Mouse (Mus musculus) C2C12 (cell line): ENCODE results near the gene Slc38a2.

Source experiments
- CEBPB ChIP-seq: IDR thresholded peaks from one replicate; pipeline ENCODE4 v1.6.1; 2011; ENCODE audit warnings: low read depth, mild to moderate bottlenecking, control low read depth, moderate library complexity
- CTCF ChIP-seq: IDR thresholded peaks from one replicate; pipeline ENCODE4 v1.5.1; 2011; ENCODE audit not compliant: control insufficient read depth, insufficient read depth, insufficient read length
- FOSL1 ChIP-seq: IDR thresholded peaks from one replicate; pipeline ENCODE4 v1.8.0; 2011; ENCODE audit warnings: mild to moderate bottlenecking, low read length; ENCODE audit not compliant: poor library complexity, insufficient read depth, severe bottlenecking
- MAX ChIP-seq: IDR thresholded peaks from one replicate; pipeline ENCODE4 v1.6.1; 2011; ENCODE audit warnings: mild to moderate bottlenecking, control low read depth
- MYOD1 ChIP-seq: IDR thresholded peaks from one replicate; pipeline ENCODE4 v1.6.1; 2011; ENCODE audit warnings: low read depth; ENCODE audit not compliant: control insufficient read depth, insufficient read length
- MYOG ChIP-seq: IDR thresholded peaks from one replicate; pipeline ENCODE4 v1.6.1; 2011; ENCODE audit not compliant: control insufficient read depth, insufficient read length; ENCODE audit errors: extremely low read depth
- USF1 ChIP-seq: IDR thresholded peaks from one replicate; pipeline ENCODE4 v1.6.1; 2011; ENCODE audit warnings: low read depth, mild to moderate bottlenecking, control low read depth, moderate library complexity

DNA sequence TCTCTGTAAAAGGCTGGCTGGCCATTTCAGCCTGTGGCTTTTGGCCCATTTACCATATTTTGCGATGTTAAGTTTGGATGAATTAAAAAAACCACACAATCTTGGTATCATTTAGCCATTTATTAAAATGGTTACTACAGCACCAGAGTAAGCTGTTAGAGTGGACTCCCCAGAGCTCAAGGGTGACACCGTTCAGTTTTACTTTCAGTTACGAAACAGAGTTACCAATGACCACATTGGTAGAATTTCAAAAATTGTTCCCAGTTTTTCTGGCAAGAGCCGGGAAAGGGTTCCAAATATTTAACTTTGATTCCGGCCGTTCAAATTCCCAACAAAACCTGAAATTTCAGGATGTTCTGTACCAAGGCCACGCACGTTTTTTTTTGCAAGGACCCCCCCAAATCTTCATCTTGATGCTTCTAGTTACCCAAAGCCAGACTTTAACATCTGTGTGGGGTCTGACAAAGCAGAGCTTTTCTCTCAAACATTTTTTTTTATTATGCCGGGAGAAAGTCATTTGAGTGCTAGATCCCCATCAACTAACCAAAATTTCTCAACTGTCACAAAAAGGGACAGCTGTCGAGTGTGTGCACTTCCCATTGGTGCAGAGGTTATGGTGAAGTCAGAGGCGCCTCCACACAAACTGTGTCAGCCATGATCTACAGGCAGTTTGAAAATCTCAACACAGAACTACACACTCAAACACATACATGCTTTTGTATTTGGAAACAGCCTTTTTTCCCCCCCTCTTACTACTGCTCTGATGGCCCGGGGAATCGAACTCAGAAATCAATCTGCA, 2.8 kb downstream of the Slc38a2 start:
- TF ChIP-seq CTCF (no peak), MAX (no peak), USF1 (no peak), MYOD1 (no peak), FOSL1 (no peak), CEBPB (no peak), MYOG (no peak)
